Mouse (Mus musculus): Measurements from ENCODE around the gene 2010315B03Rik. TPM values are rescaled to one million over a fixed set of nuclear protein-coding genes. Genes with fewer than 3 reads are reported as not detected.

2010315B03Rik gene
- total and polyA plus RNA-seq, 3 experiments, result 4.6 to 10.1 (median 6.1) TPM

DNA sequence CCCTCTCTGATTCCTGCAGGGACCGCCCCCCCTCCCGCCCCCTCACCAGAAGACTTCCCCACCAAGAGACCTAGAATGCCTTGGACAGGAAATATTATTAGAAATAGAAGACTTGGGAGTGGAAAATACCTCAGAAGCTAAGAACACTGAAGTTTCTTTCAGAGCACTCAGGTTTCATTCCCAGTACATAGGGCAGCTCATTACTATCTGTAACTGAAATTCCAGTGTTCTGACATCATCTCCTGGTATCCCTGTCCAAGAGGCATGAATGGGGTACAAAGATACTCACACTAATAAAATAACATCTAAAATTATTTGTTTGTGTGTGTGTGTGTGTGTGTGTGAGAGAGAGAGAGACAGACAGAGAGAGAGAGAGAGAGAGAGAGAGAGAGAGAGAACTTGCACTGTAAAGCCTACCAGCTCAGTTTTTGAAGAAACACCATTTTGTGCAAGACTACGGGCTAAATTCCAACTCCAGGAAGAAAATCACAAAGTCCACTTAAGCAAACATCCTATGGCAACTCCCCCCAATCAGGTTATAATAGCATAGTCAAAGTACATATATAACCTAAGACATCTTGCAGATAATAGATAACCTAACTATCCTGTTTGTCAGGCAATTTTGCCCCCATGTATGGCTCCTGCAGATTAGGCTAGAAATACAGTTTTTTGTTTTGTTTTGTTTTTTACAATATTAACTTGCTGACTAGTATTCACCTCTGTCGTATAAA is 49.3 kb downstream of the 2010315B03Rik start:
- no peaks in the 10 kb centered on the region for H3K79me2 ChIP-seq (replicated peaks; ENCODE audit: control insufficient read depth, extremely low read depth, insufficient read depth, poor library complexity, severe bottlenecking)
- H3K4me2 ChIP-seq (ENCODE audit: insufficient read depth, low read depth, poor library complexity, severe bottlenecking), result no peak overlapping the region
- H3K9me3 ChIP-seq (replicated peaks; ENCODE audit: low read length), result no peaks in the 10 kb centered on the region
- H3K4me3 ChIP-seq (replicated peaks in 1 of 3; ENCODE audit: low read depth in 2 of 3, low read length in 2 of 3, poor library complexity in 1 of 3), result no peak overlapping the region
- DNase-seq (ENCODE audit: extremely low read depth), result no peak
- H3K36me3 ChIP-seq (replicated peaks in 1 of 2; ENCODE audit: control insufficient read depth in 1 of 2, insufficient read depth in 1 of 2, low read length in 1 of 2), result no peaks in the 10 kb centered on the region
- in situ Hi-C loops (cut with MboI; ENCODE audit: low pct_ligation_motif_present, low pct_unique_long_range_greater_than_20kb, low sequenced_read_pairs) (no loop called here), dilution Hi-C loops (cut with MboI; ENCODE audit: extremely low pct_ligation_motif_present, extremely low pct_unique_long_range_greater_than_20kb, low sequenced_read_pairs) (no loop called here)
- no peaks in the 10 kb centered on the region for H3K27me3 ChIP-seq (replicated peaks)
- TF ChIP-seq GABPA (IDR thresholded peaks at IDR 0.05; ENCODE audit: insufficient replicate concordance, low read depth, low read length) (no peak), USF2 (conservative IDR thresholded peaks at IDR 0.05; ENCODE audit: low read depth, low read length) (no peak), PAX5 (IDR thresholded peaks at IDR 0.05; ENCODE audit: low read length) (no peak), SIN3A (IDR thresholded peaks at IDR 0.05; ENCODE audit: low read length) (no peak), CTCF (conservative IDR thresholded peaks at IDR 0.05 in 1 of 2, IDR thresholded peaks at IDR 0.05 in 1 of 2; ENCODE audit: low read depth in 2 of 2, low read length in 2 of 2) (no peak), ZKSCAN1 (IDR thresholded peaks at IDR 0.05; ENCODE audit: borderline replicate concordance, low read depth, low read length) (no peak), MAZ (IDR thresholded peaks at IDR 0.05; ENCODE audit: low read depth, low read length) (no peak), RAD21 (IDR thresholded peaks at IDR 0.05; ENCODE audit: low read depth, low read length) (no peak), JUND (conservative IDR thresholded peaks at IDR 0.05; ENCODE audit: low read depth, low read length) (no peak), CHD2 (IDR thresholded peaks at IDR 0.05; ENCODE audit: low read length) (no peak), KAT2A (IDR thresholded peaks at IDR 0.05; ENCODE audit: insufficient replicate concordance, low read length) (no peak), MAFK (IDR thresholded peaks at IDR 0.05; ENCODE audit: insufficient replicate concordance, low read length) (no peak), HCFC1 (IDR thresholded peaks at IDR 0.05; ENCODE audit: low read depth, low read length) (no peak), E2F4 (IDR thresholded peaks at IDR 0.05; ENCODE audit: insufficient replicate concordance, low read depth, low read length) (no peak), NRF1 (IDR thresholded peaks at IDR 0.05; ENCODE audit: low read depth, low read length) (no peak), EP300 (IDR thresholded peaks at IDR 0.05; ENCODE audit: low read length) (no peak), TBP (conservative IDR thresholded peaks at IDR 0.05; ENCODE audit: low read depth, low read length) (no peak), BHLHE40 (IDR thresholded peaks at IDR 0.05; ENCODE audit: low read depth, low read length) (no peak), RCOR1 (conservative IDR thresholded peaks at IDR 0.05; ENCODE audit: low read depth, low read length) (no peak), ELF1 (IDR thresholded peaks at IDR 0.05; ENCODE audit: low read depth, low read length) (no peak)
- no peak overlapping the region for H3K27ac ChIP-seq (ENCODE audit: insufficient read depth, low read depth)
- no peak overlapping the region for H3K9ac ChIP-seq (ENCODE audit: insufficient read depth, low read depth)
- no peaks in the 10 kb centered on the region for H3K4me1 ChIP-seq (ENCODE audit: control insufficient read depth in 1 of 2, insufficient read depth in 2 of 2)

DNA sequence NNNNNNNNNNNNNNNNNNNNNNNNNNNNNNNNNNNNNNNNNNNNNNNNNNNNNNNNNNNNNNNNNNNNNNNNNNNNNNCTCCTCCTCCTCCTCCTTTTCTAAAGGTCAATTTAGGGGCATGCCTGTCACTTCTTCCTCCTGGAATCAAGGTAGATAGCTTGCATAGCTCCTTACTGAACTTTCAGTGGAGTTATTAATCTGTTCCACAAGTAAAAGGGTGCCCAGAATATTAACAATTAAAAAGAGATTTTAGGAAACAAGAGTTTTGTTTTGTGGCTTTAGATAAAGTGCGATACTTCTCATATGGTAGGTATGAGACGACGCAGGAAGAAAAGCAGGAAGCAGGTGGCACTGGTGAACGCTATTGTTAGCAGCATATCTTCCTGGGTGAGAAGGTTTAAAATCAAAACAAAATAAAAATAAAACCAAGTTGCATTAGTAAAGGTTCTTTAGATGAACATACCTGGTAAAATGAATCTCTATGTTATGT is 54.4 kb downstream of the 2010315B03Rik start:
- Histone ChIP-seq H3K27me3 (replicated peaks) (no peaks in the 10 kb centered on the region), H3K79me2 (replicated peaks; ENCODE audit: control insufficient read depth, extremely low read depth, insufficient read depth, poor library complexity, severe bottlenecking) (no peaks in the 10 kb centered on the region), H3K4me2 (ENCODE audit: insufficient read depth, low read depth, poor library complexity, severe bottlenecking) (0 out of 2 replicates have a peak overlapping the region, but pooled peaks have one; percentile 11), H3K4me1 (ENCODE audit: control insufficient read depth in 1 of 2, insufficient read depth in 2 of 2) (no peaks in the 10 kb centered on the region), H3K9ac (ENCODE audit: insufficient read depth, low read depth) (no peak overlapping the region), H3K9me3 (replicated peaks; ENCODE audit: low read length) (peaks cover 6% of the 10 kb centered on the region), H3K27ac (ENCODE audit: insufficient read depth, low read depth) (no peak overlapping the region), H3K36me3 (replicated peaks in 1 of 2; ENCODE audit: control insufficient read depth in 1 of 2, insufficient read depth in 1 of 2, low read length in 1 of 2) (no peaks in the 10 kb centered on the region), H3K4me3 (replicated peaks in 1 of 3; ENCODE audit: low read depth in 2 of 3, low read length in 2 of 3, poor library complexity in 1 of 3) (peak overlapping the region in 2 of 3 experiments; percentile 21 to 29)
- DNase-seq (ENCODE audit: extremely low read depth), result no peak
- dilution Hi-C loops (cut with MboI; ENCODE audit: extremely low pct_ligation_motif_present, extremely low pct_unique_long_range_greater_than_20kb, low sequenced_read_pairs) (no loop called here), in situ Hi-C loops (cut with MboI; ENCODE audit: low pct_ligation_motif_present, low pct_unique_long_range_greater_than_20kb, low sequenced_read_pairs) (no loop called here)
- TF ChIP-seq SIN3A (IDR thresholded peaks at IDR 0.05; ENCODE audit: low read length), result 0 out of 2 replicates have a peak, but pooled peaks have one; percentile 64
- no peak; the same call in 1 of the 2 replicates for TF ChIP-seq HCFC1 (IDR thresholded peaks at IDR 0.05; ENCODE audit: low read depth, low read length)

Data from CH12.LX (cell line).